Mouse (Mus musculus): Measurements from ENCODE around the gene Khdc3. TPM values are rescaled to one million over a fixed set of nuclear protein-coding genes. Genes with fewer than 3 reads are reported as not detected.

The Khdc3 gene
- polyA plus RNA-seq, 1 experiment from 2014 or later = 0.32 TPM

DNA sequence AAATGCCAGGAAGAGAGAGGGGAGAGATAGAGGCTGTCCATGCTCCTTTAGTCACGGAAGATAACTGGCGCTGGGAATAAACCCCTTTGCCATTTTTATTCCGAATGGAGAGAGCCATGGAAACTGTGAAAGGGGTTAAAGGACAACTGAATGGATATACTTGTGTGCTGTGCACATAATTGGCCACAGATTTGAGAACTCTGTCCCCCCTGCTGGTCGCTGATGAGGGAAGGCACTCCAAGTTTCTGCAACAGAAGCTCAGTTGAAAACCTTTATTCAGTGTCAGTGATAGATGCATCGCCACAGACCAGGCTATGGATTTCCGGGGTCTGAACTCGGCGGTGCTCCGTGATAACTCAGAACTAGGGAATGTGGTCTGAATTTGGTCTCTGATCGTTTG, 11.5 kb upstream of the Khdc3 start:
- 74% methylated on average over 10 of the region's 10 CpGs for WGBS
- ATAC-seq (ENCODE audit: low read depth) = no peak

GRCm38 (mm10) chr9:73091747-73092146, 9.9 kb upstream of the Khdc3 start:
- Histone ChIP-seq H3K36me3 (ENCODE audit: control insufficient read depth, insufficient read depth, low read length) (no peaks in the 10 kb centered on the region), H3K4me1 (ENCODE audit: control insufficient read depth, insufficient read depth, low read length) (no peaks in the 10 kb centered on the region), H3K27me3 (ENCODE audit: control insufficient read depth, insufficient read depth, low read length) (no peaks in the 10 kb centered on the region), H3K9ac (replicated peaks; ENCODE audit: low read depth, low read length) (no peak overlapping the region), H3K9me3 (ENCODE audit: control insufficient read depth, low read length) (no peaks in the 10 kb centered on the region), H3K27ac (ENCODE audit: low read depth, low read length) (no peak overlapping the region), H3K4me2 (ENCODE audit: low read depth, low read length) (no peak overlapping the region), H3K4me3 (ENCODE audit: low read depth, low read length) (no peak overlapping the region)
- no peak for ATAC-seq (ENCODE audit: low read depth)
- 0% methylated on average over 1 of the region's 1 CpGs for WGBS

More for the DNA sequence above, 11.5 kb upstream of the Khdc3 start:
- Histone ChIP-seq H3K27me3 (ENCODE audit: control insufficient read depth, insufficient read depth, low read length) (no peaks in the 10 kb centered on the region), H3K4me1 (ENCODE audit: control insufficient read depth, insufficient read depth, low read length) (no peaks in the 10 kb centered on the region), H3K9ac (replicated peaks; ENCODE audit: low read depth, low read length) (no peak overlapping the region), H3K4me3 (ENCODE audit: low read depth, low read length) (no peak overlapping the region), H3K27ac (ENCODE audit: low read depth, low read length) (no peak overlapping the region), H3K36me3 (ENCODE audit: control insufficient read depth, insufficient read depth, low read length) (no peaks in the 10 kb centered on the region), H3K4me2 (ENCODE audit: low read depth, low read length) (no peak overlapping the region), H3K9me3 (ENCODE audit: control insufficient read depth, low read length) (no peaks in the 10 kb centered on the region)

DNA sequence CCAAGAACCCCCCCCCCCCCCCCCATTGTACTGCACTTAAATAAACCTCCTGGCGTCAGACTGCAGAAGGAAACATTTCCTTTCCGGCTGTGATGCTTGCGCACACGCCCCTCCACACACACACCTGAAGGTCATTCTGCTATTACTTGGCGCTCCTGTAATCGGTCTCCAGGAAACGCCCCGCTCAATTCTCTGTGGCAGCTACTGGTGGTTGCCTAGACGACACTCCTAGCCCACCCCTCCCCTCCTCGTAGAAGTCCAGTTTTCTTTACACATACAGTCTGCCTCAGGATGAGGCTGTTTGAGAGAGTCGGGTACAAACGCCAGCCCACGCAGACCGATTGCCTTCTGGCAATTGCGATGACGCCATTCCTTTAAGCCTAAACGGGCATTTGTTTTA, 7.1 kb upstream of the Khdc3 start:
- no peak overlapping the region for H3K4me2 ChIP-seq (ENCODE audit: low read depth, low read length)
- ATAC-seq (ENCODE audit: low read depth) = peak; percentile 83
- H3K36me3 ChIP-seq (ENCODE audit: control insufficient read depth, insufficient read depth, low read length) = no peaks in the 10 kb centered on the region
- no peaks in the 10 kb centered on the region for H3K27me3 ChIP-seq (ENCODE audit: control insufficient read depth, insufficient read depth, low read length)
- no peak overlapping the region for H3K9ac ChIP-seq (replicated peaks; ENCODE audit: low read depth, low read length)
- WGBS = 29% methylated on average over 17 of the region's 17 CpGs
- no peaks in the 10 kb centered on the region for H3K4me1 ChIP-seq (ENCODE audit: control insufficient read depth, insufficient read depth, low read length)
- no peak overlapping the region for H3K27ac ChIP-seq (ENCODE audit: low read depth, low read length)
- no peaks in the 10 kb centered on the region for H3K9me3 ChIP-seq (ENCODE audit: control insufficient read depth, low read length)
- H3K4me3 ChIP-seq (ENCODE audit: low read depth, low read length) = no peak overlapping the region

GRCm38 (mm10) chr9:73097898-73098297, 3.7 kb upstream of the Khdc3 start:
- H3K4me1 ChIP-seq (ENCODE audit: control insufficient read depth, insufficient read depth, low read length) = no peaks in the 10 kb centered on the region
- H3K4me2 ChIP-seq (ENCODE audit: low read depth, low read length) = no peak overlapping the region
- no peak overlapping the region for H3K9ac ChIP-seq (replicated peaks; ENCODE audit: low read depth, low read length)
- peaks cover 6% of the 10 kb centered on the region; the same call in 1 of the 2 replicates for H3K27me3 ChIP-seq (ENCODE audit: control insufficient read depth, insufficient read depth, low read length)
- H3K4me3 ChIP-seq (ENCODE audit: low read depth, low read length) = no peak overlapping the region
- ATAC-seq (ENCODE audit: low read depth) = no peak
- no peak overlapping the region for H3K27ac ChIP-seq (ENCODE audit: low read depth, low read length)
- 85% methylated on average over 2 of the region's 2 CpGs for WGBS
- no peaks in the 10 kb centered on the region for H3K9me3 ChIP-seq (ENCODE audit: control insufficient read depth, low read length)
- H3K36me3 ChIP-seq (ENCODE audit: control insufficient read depth, insufficient read depth, low read length) = no peaks in the 10 kb centered on the region

DNA sequence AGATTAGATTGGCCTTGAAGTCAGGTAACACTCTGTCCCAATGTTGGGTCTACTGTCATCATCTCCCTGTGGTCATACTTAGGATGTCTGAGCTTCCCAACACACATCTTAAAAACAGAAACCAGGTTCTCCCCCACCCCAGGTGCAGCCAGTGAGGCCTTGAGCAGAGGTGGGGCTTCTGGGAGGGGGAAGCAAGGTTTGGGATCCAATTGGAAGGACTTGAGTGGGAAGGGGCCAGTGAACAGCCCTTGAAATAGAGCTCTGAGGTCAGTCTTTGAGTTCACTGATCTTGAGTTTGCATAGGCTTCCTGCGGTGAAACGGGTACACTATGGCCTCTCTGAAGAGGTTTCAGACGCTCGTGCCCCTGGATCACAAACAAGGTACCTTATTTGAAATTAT, 545 bp downstream of the Khdc3 start, which contains the start of gene Gm20509:
Gm20509 (plus strand) TSS at position 290 of the 400 bp plus-strand sequence.
- H3K36me3 ChIP-seq (ENCODE audit: control insufficient read depth, insufficient read depth, low read length) = no peaks in the 10 kb centered on the region

DNA sequence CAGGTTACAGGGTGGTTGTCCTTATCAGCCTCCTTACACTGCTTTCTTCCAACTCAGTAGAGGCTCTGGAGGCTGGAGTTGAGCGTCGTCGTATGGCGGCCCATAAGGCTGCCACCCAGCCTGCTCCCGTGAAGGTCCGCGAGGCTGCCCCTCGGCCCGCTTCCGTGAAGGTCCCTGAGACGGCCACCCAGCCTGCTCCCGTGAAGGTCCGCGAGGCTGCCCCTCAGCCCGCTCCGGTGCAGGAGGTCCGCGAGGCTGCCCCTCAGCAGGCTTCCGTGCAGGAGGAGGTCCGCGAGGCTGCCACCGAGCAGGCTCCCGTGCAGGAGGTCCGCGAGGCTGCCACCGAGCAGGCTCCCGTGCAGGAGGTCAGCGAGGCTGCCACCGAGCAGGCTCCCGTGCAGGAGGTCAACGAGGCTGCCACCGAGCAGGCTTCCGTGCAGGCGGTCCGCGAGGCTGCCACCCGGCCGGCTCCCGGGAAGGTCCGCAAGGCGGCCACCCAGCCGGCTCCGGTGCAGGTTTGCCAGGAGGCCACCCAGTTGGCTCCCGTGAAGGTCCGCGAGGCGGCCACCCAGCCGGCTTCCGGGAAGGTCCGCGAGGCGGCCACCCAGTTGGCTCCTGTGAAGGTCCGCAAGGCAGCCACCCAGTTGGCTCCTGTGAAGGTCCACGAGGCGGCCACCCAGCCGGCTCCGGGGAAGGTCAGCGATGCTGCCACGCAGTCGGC, 1.7 kb downstream of the Khdc3 start:
- Histone ChIP-seq H3K27ac (ENCODE audit: low read depth, low read length) (no peak overlapping the region), H3K36me3 (ENCODE audit: control insufficient read depth, insufficient read depth, low read length) (no peaks in the 10 kb centered on the region), H3K9me3 (ENCODE audit: control insufficient read depth, low read length) (no peaks in the 10 kb centered on the region), H3K27me3 (ENCODE audit: control insufficient read depth, insufficient read depth, low read length) (peaks cover 11% of the 10 kb centered on the region; the same call in 1 of the 2 replicates), H3K9ac (replicated peaks; ENCODE audit: low read depth, low read length) (peak overlapping the region; percentile 49), H3K4me1 (ENCODE audit: control insufficient read depth, insufficient read depth, low read length) (no peaks in the 10 kb centered on the region), H3K4me2 (ENCODE audit: low read depth, low read length) (peak overlapping the region; percentile 70), H3K4me3 (ENCODE audit: low read depth, low read length) (peak overlapping the region; percentile 36)
- WGBS = 6% methylated on average over 60 of the region's 60 CpGs
- peak; percentile 60 for ATAC-seq (ENCODE audit: low read depth)

More for the DNA sequence above, 545 bp downstream of the Khdc3 start, which contains the start of gene Gm20509:
- Histone ChIP-seq H3K27me3 (ENCODE audit: control insufficient read depth, insufficient read depth, low read length) (peaks cover 11% of the 10 kb centered on the region; the same call in 1 of the 2 replicates), H3K4me3 (ENCODE audit: low read depth, low read length) (peak within 1 kb of the TSS; percentile 36), H3K9ac (replicated peaks; ENCODE audit: low read depth, low read length) (peak within 1 kb of the TSS; percentile 49), H3K9me3 (ENCODE audit: control insufficient read depth, low read length) (no peaks in the 10 kb centered on the region), H3K4me2 (ENCODE audit: low read depth, low read length) (peak within 1 kb of the TSS; percentile 70), H3K4me1 (ENCODE audit: control insufficient read depth, insufficient read depth, low read length) (no peaks in the 10 kb centered on the region), H3K27ac (ENCODE audit: low read depth, low read length) (no peak within 1 kb of the TSS)
- WGBS = 90% methylated on average over 4 of the region's 4 CpGs
- ATAC-seq (ENCODE audit: low read depth) = no peak

- Histone ChIP-seq H3K27ac (ENCODE audit: low read depth, low read length) (no peak overlapping the region), H3K9me3 (ENCODE audit: control insufficient read depth, low read length) (no peaks in the 10 kb centered on the region), H3K9ac (replicated peaks; ENCODE audit: low read depth, low read length) (peak overlapping the region; percentile 49; the same call in 1 of the 2 replicates), H3K27me3 (ENCODE audit: control insufficient read depth, insufficient read depth, low read length) (peaks cover 11% of the 10 kb centered on the region; the same call in 1 of the 2 replicates), H3K4me1 (ENCODE audit: control insufficient read depth, insufficient read depth, low read length) (no peaks in the 10 kb centered on the region), H3K36me3 (ENCODE audit: control insufficient read depth, insufficient read depth, low read length) (no peaks in the 10 kb centered on the region), H3K4me2 (ENCODE audit: low read depth, low read length) (peak overlapping the region; percentile 70), H3K4me3 (ENCODE audit: low read depth, low read length) (peak overlapping the region; percentile 36)
- ATAC-seq (ENCODE audit: low read depth) = no peak
- 47% methylated on average over 5 of the region's 5 CpGs for WGBS
Measured at GRCm38 (mm10) chr9:73103880-73104198, 2.2 kb downstream of the Khdc3 start.

DNA sequence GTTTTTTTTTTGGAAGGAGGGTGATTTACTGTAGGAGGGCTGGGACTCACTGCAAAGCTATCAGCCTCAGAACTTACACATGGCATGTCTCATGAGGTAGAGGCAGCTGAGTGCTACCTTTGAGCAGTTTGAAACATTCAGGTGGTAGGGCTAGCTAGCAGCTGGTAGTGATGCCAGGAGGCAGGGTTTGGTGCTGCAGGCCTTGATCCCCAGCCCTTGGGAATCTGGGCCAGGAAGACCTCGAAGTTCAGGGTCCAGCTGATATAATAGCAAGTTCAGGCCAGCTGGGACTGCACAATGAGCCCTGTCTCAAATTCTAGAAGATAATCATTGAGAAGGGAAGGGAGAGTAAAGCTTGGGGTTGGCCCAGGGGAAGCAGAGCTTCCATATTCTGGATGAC, 3.5 kb downstream of the Khdc3 start:
- Histone ChIP-seq H3K27ac (ENCODE audit: low read depth, low read length) (no peak overlapping the region), H3K36me3 (ENCODE audit: control insufficient read depth, insufficient read depth, low read length) (no peaks in the 10 kb centered on the region), H3K4me2 (ENCODE audit: low read depth, low read length) (no peak overlapping the region), H3K9me3 (ENCODE audit: control insufficient read depth, low read length) (no peaks in the 10 kb centered on the region), H3K4me3 (ENCODE audit: low read depth, low read length) (no peak overlapping the region), H3K9ac (replicated peaks; ENCODE audit: low read depth, low read length) (no peak overlapping the region), H3K4me1 (ENCODE audit: control insufficient read depth, insufficient read depth, low read length) (no peaks in the 10 kb centered on the region), H3K27me3 (ENCODE audit: control insufficient read depth, insufficient read depth, low read length) (peaks cover 11% of the 10 kb centered on the region; the same call in 1 of the 2 replicates)
- WGBS = 70% methylated on average over 1 of the region's 1 CpGs
- no peak for ATAC-seq (ENCODE audit: low read depth)

DNA sequence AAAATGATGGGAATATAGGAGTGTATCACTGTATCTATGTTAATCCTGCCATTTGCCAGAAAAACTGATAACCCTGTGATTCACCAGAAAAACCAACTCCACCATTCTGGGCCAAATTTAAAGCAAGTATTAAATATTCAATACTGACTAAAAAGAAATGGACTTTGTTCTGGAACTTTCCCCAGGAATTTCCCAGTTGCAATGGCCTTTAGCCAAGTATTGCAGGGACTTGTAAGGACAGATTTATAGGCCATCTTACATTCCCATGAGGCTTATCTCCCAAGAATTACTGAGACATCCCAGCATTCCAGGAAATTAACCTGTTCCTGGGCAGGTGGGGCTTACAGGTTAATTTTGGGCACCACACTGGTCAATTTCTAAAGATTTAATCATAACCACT, 4.1 kb downstream of the Khdc3 start:
- Histone ChIP-seq H3K9me3 (ENCODE audit: control insufficient read depth, low read length) (no peaks in the 10 kb centered on the region), H3K27me3 (ENCODE audit: control insufficient read depth, insufficient read depth, low read length) (peaks cover 11% of the 10 kb centered on the region; the same call in 1 of the 2 replicates)

More for the DNA sequence above, 4.1 kb downstream of the Khdc3 start:
- Histone ChIP-seq H3K4me1 (ENCODE audit: control insufficient read depth, insufficient read depth, low read length) (no peaks in the 10 kb centered on the region), H3K9ac (replicated peaks; ENCODE audit: low read depth, low read length) (no peak overlapping the region), H3K4me3 (ENCODE audit: low read depth, low read length) (no peak overlapping the region), H3K27ac (ENCODE audit: low read depth, low read length) (no peak overlapping the region), H3K36me3 (ENCODE audit: control insufficient read depth, insufficient read depth, low read length) (no peaks in the 10 kb centered on the region), H3K4me2 (ENCODE audit: low read depth, low read length) (no peak overlapping the region)
- ATAC-seq (ENCODE audit: low read depth) = no peak

Data from neural tube, embryonic 14.5 days (tissue).